Mouse (Mus musculus) forebrain, embryonic 11.5 days (tissue): ENCODE data around the gene Pde8a. TPM values are rescaled to one million over a fixed set of nuclear protein-coding genes. Genes with fewer than 3 reads are reported as not detected.

Experiments
- ATAC-seq: fragments of 200-750 bp; cut with Nextera tagmentation; replicated peaks from 2 replicates; pipeline ENCODE4 v1.8.0; 2017; ENCODE audit warnings: moderate TSS enrichment; ENCODE audit not compliant: low FRiP score
- DNase-seq: peaks from one replicate; pipeline ENCODE4 v3.0.0-alpha.2; 2017; ENCODE audit warnings: low spot score
- H3K27ac ChIP-seq: fragments of 300-500 bp; sonication (generic); 2 replicates; pipeline ENCODE4 v1.5.1; 2014; ENCODE audit warnings: low read depth, low read length
- H3K27me3 ChIP-seq: fragments of 300-500 bp; sonication (generic); 2 replicates; pipeline ENCODE4 v1.6.1; 2014; ENCODE audit warnings: mild to moderate bottlenecking, low read length, mixed read lengths; ENCODE audit not compliant: control insufficient read depth, insufficient read depth
- H3K36me3 ChIP-seq: fragments of 300-500 bp; sonication (generic); 2 replicates; pipeline ENCODE4 v1.6.1; 2014; ENCODE audit warnings: mild to moderate bottlenecking, low read length, moderate library complexity, mixed read lengths; ENCODE audit not compliant: control insufficient read depth, insufficient read depth
- H3K4me1 ChIP-seq: fragments of 300-500 bp; sonication (generic); replicated peaks from 2 replicates; pipeline ENCODE4 v1.6.1; 2014; ENCODE audit warnings: low read length, mixed read lengths; ENCODE audit not compliant: control insufficient read depth, insufficient read depth
- H3K4me2 ChIP-seq: fragments of 300-500 bp; sonication (generic); 2 replicates; pipeline ENCODE4 v1.6.1; 2014; ENCODE audit warnings: low read depth, mild to moderate bottlenecking, low read length, moderate library complexity, mixed read lengths; ENCODE audit not compliant: severe bottlenecking
- H3K4me3 ChIP-seq: fragments of 300-500 bp; sonication (generic); 2 replicates; pipeline ENCODE4 v1.5.1; 2014; ENCODE audit warnings: low read depth, low read length
- H3K9ac ChIP-seq: fragments of 300-500 bp; sonication (generic); 2 replicates; pipeline ENCODE4 v1.6.1; 2014; ENCODE audit warnings: low read length
- H3K9me3 ChIP-seq: fragments of 300-500 bp; sonication (generic); 2 replicates; pipeline ENCODE4 v1.6.1; 2016; ENCODE audit warnings: low read length, mixed read lengths; ENCODE audit not compliant: control insufficient read depth
- WGBS: fragments of 180-500 bp; shearing (Covaris S2); extraction: QIAGEN DNeasy Blood & Tissue Kit; methylation state at CpG from one replicate; pipeline ENCODE4 v1.1.7; 2014; 5-methylcytosine and 5-hydroxymethylcytosine counted together
- polyA plus RNA-seq: library from polyadenylated mRNA; unstranded; fragments of >200 nt; fragmentation: Nextera tagmentation; extraction: Ambion mirVana; gene quantifications from 2 replicates; pipeline ENCODE4 v1.2.1, GENCODE M21; 2014

Pde8a gene
- 2.4 and 3.7 TPM in 2 replicates for polyA plus RNA-seq

GRCm38 (mm10) chr7:81213347-81214152 lies at the start of gene Pde8a:
Pde8a (plus strand) TSS chr7:81213596.
- WGBS = 1% methylated on average over 109 of the region's 128 CpGs
- H3K27ac ChIP-seq = peak within 1 kb of the TSS; percentile 21; the same call in 1 of the 2 replicates

GRCm38 (mm10) chr7:81164411-81164810 lies 49.0 kb upstream of the Pde8a start:
- H3K4me1 ChIP-seq = no peaks in the 10 kb centered on the region
- WGBS = 58% methylated on average over 7 of the region's 7 CpGs
- H3K4me2 ChIP-seq = no peak overlapping the region
- no peak for ATAC-seq
- H3K4me3 ChIP-seq = no peak overlapping the region
- H3K27me3 ChIP-seq = no peaks in the 10 kb centered on the region
- no peaks in the 10 kb centered on the region for H3K36me3 ChIP-seq
- no peak for DNase-seq
- no peak overlapping the region for H3K27ac ChIP-seq
- no peaks in the 10 kb centered on the region for H3K9me3 ChIP-seq
- H3K9ac ChIP-seq = no peak overlapping the region

More at GRCm38 (mm10) chr7:81213347-81214152, at the start of gene Pde8a:
- peaks cover 3% of the 10 kb centered on the region; the same call in 1 of the 2 replicates for H3K4me1 ChIP-seq
- peak within 1 kb of the TSS; percentile 35; the same call in 1 of the 2 replicates for H3K9ac ChIP-seq
- DNase-seq (peak; percentile 62), ATAC-seq (peak; percentile 24)
- H3K27me3 ChIP-seq = peaks cover 36% of the 10 kb centered on the region
- H3K9me3 ChIP-seq = no peaks in the 10 kb centered on the region
- no peaks in the 10 kb centered on the region for H3K36me3 ChIP-seq
- H3K4me3 ChIP-seq = peak within 1 kb of the TSS; percentile 36
- peak within 1 kb of the TSS; percentile 63 for H3K4me2 ChIP-seq

DNA sequence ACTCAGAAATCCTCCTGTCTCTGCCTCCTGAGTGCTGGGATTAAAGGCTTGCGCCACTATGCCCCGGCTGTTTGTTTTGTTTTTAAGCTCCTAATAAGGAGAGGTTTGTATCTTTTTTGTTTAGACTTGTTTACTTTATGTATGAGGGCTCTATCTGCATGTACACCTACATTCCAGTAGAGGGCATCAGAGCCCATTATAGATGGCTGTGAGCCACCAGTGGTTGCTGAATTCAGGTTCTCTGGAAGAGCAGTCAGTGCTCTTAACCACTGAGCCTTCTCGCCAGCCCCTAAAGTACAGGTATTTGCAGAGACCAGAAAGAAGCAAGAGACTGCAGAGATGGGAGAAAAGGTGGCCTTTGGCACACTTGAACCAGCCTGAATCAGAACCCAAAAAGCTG lies 46.3 kb upstream of the Pde8a start:
- H3K27ac ChIP-seq = no peak overlapping the region
- ATAC-seq (0 out of 2 replicates have a peak, but pooled peaks have one; percentile 33), DNase-seq (peak; percentile 49)
- no peak overlapping the region for H3K9ac ChIP-seq
- WGBS = 40% methylated on average over 3 of the region's 3 CpGs
- no peaks in the 10 kb centered on the region for H3K9me3 ChIP-seq
- no peak overlapping the region for H3K4me3 ChIP-seq
- no peaks in the 10 kb centered on the region for H3K36me3 ChIP-seq
- no peaks in the 10 kb centered on the region for H3K4me1 ChIP-seq
- H3K27me3 ChIP-seq = no peaks in the 10 kb centered on the region
- H3K4me2 ChIP-seq = no peak overlapping the region

GRCm38 (mm10) chr7:81169351-81169750 lies 44.0 kb upstream of the Pde8a start:
- no peak overlapping the region for H3K4me3 ChIP-seq

GRCm38 (mm10) chr7:81173931-81174330 lies 39.5 kb upstream of the Pde8a start:
- Histone ChIP-seq H3K4me1 (no peaks in the 10 kb centered on the region), H3K27me3 (no peaks in the 10 kb centered on the region), H3K36me3 (no peaks in the 10 kb centered on the region), H3K4me2 (no peak overlapping the region), H3K9ac (no peak overlapping the region), H3K4me3 (no peak overlapping the region), H3K9me3 (no peaks in the 10 kb centered on the region), H3K27ac (no peak overlapping the region)
- 90% methylated on average over 2 of the region's 2 CpGs for WGBS
- ATAC-seq (no peak), DNase-seq (no peak)

More at GRCm38 (mm10) chr7:81169351-81169750, 44.0 kb upstream of the Pde8a start:
- no peak for ATAC-seq
- H3K27me3 ChIP-seq = no peaks in the 10 kb centered on the region
- H3K9ac ChIP-seq = no peak overlapping the region
- WGBS = 84% methylated on average over 7 of the region's 7 CpGs
- no peak overlapping the region for H3K27ac ChIP-seq
- no peaks in the 10 kb centered on the region for H3K36me3 ChIP-seq
- no peaks in the 10 kb centered on the region for H3K9me3 ChIP-seq
- H3K4me1 ChIP-seq = no peaks in the 10 kb centered on the region
- DNase-seq = no peak
- no peak overlapping the region for H3K4me2 ChIP-seq

- no peak overlapping the region for H3K4me2 ChIP-seq
- WGBS = 87% methylated on average over 5 of the region's 5 CpGs
- H3K27ac ChIP-seq = no peak overlapping the region
- H3K36me3 ChIP-seq = no peaks in the 10 kb centered on the region
- H3K27me3 ChIP-seq = no peaks in the 10 kb centered on the region
- H3K4me3 ChIP-seq = no peak overlapping the region
- DNase-seq (no peak), ATAC-seq (no peak)
- H3K9me3 ChIP-seq = no peaks in the 10 kb centered on the region
- no peaks in the 10 kb centered on the region for H3K4me1 ChIP-seq
- no peak overlapping the region for H3K9ac ChIP-seq
These were observed 38.7 kb upstream of the Pde8a start for GRCm38 (mm10) chr7:81174654-81175053.

DNA sequence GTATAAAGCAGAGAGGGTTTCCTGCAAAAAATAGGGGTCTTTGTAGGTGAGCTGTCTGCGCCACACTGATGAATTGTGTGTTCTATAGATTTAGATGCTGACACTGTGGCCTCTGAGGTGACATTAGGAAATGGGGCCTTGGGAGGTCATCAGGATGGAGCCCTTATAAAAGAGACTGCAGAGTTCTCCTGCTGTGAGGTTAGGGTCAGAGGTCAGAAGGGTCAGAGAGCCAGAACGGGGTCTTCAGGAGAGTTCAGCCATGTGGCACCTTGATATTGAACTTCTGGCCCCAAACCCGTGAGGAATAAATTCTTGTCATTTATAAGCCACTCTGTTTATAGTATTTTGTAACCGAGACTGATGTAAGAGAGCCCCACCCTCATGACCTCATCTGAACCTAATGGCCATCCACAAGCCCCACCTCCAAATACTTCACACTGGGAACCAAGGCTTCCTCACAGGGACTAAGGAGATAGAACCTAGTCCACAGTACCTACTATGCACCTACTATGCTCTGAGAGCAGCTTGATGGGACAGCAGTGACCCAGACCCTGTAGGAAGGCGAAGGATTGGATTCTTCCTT lies 37.1 kb upstream of the Pde8a start:
- ATAC-seq (no peak), DNase-seq (no peak)
- Histone ChIP-seq H3K9me3 (no peaks in the 10 kb centered on the region), H3K9ac (no peak overlapping the region), H3K27me3 (no peaks in the 10 kb centered on the region), H3K4me2 (no peak overlapping the region), H3K4me3 (no peak overlapping the region), H3K36me3 (no peaks in the 10 kb centered on the region), H3K27ac (no peak overlapping the region), H3K4me1 (no peaks in the 10 kb centered on the region)
- WGBS = 48% methylated on average over 5 of the region's 5 CpGs

DNA sequence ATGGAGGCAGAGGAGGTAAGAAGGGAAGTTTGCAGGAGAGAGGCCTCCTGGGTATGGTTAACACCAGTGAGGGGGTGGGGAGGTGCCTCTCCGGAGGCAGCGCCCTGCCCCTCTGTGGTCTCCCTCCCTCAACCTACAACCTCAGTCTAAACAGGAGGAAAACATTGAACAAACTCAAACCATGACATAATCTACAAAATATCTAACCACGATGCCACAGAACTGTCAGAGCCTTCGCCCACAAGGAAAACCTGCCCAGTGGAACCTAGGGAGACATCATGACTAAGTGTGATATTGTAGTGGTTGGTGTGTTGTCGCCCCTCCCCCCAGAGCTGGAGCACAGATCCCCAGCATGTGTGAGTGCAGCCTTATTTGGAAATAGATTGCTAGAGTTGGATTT lies 33.9 kb upstream of the Pde8a start:
- H3K9ac ChIP-seq = no peak overlapping the region
- no peaks in the 10 kb centered on the region for H3K9me3 ChIP-seq
- WGBS = 71% methylated on average over 5 of the region's 5 CpGs
- H3K27ac ChIP-seq = no peak overlapping the region
- no peak overlapping the region for H3K4me2 ChIP-seq
- H3K4me1 ChIP-seq = no peaks in the 10 kb centered on the region
- no peaks in the 10 kb centered on the region for H3K36me3 ChIP-seq
- DNase-seq = peak; percentile 20
- ATAC-seq = no peak
- H3K4me3 ChIP-seq = no peak overlapping the region
- no peaks in the 10 kb centered on the region for H3K27me3 ChIP-seq
